Mouse (Mus musculus): ENCODE measurements around the gene Pdk2. TPM values are rescaled to one million over a fixed set of nuclear protein-coding genes. Genes with fewer than 3 reads are reported as not detected.

The Pdk2 gene
- polyA plus RNA-seq, 1 experiment: 167 TPM

- Histone ChIP-seq H3K4me3 (ENCODE audit: low read depth, low read length) (no peak overlapping the region), H3K36me3 (ENCODE audit: control insufficient read depth, insufficient read depth, low read length) (no peaks in the 10 kb centered on the region), H3K27ac (ENCODE audit: insufficient read depth, low read depth, low read length) (no peak overlapping the region), H3K4me1 (ENCODE audit: control insufficient read depth, insufficient read depth, insufficient read length, low read length) (no peaks in the 10 kb centered on the region; the same call in 1 of the 2 replicates), H3K27me3 (ENCODE audit: control insufficient read depth, insufficient read depth, low read length) (no peaks in the 10 kb centered on the region)
- TF ChIP-seq CTCF (IDR thresholded peaks at IDR 0.05; ENCODE audit: extremely low read depth, insufficient read length, insufficient replicate concordance, low read depth, low read length) (no peak), POLR2A (IDR thresholded peaks at IDR 0.05; ENCODE audit: low read depth, low read length) (no peak)
- WGBS: 59% methylated on average over 5 of the region's 5 CpGs
These were observed 43.7 kb upstream of the Pdk2 start for GRCm38 (mm10) chr11:95084811-95085382.

GRCm38 (mm10) chr11:95084175-95084574 lies 43.0 kb upstream of the Pdk2 start:
- no peak overlapping the region for H3K27ac ChIP-seq (ENCODE audit: insufficient read depth, low read depth, low read length)
- TF ChIP-seq CTCF (IDR thresholded peaks at IDR 0.05; ENCODE audit: extremely low read depth, insufficient read length, insufficient replicate concordance, low read depth, low read length) (no peak), POLR2A (IDR thresholded peaks at IDR 0.05; ENCODE audit: low read depth, low read length) (no peak)
- H3K4me1 ChIP-seq (ENCODE audit: control insufficient read depth, insufficient read depth, insufficient read length, low read length): peaks cover 4% of the 10 kb centered on the region; the same call in 1 of the 2 replicates
- H3K36me3 ChIP-seq (ENCODE audit: control insufficient read depth, insufficient read depth, low read length): no peaks in the 10 kb centered on the region
- no peaks in the 10 kb centered on the region for H3K27me3 ChIP-seq (ENCODE audit: control insufficient read depth, insufficient read depth, low read length)
- no peak overlapping the region for H3K4me3 ChIP-seq (ENCODE audit: low read depth, low read length)
- 53% methylated on average over 4 of the region's 4 CpGs for WGBS

GRCm38 (mm10) chr11:95082896-95083295 lies 41.7 kb upstream of the Pdk2 start:
- no peak for TF ChIP-seq POLR2A (IDR thresholded peaks at IDR 0.05; ENCODE audit: low read depth, low read length)
- no peaks in the 10 kb centered on the region for H3K36me3 ChIP-seq (ENCODE audit: control insufficient read depth, insufficient read depth, low read length)
- no peak overlapping the region for H3K4me3 ChIP-seq (ENCODE audit: low read depth, low read length)
- H3K27ac ChIP-seq (ENCODE audit: insufficient read depth, low read depth, low read length): no peak overlapping the region
- no peaks in the 10 kb centered on the region for H3K27me3 ChIP-seq (ENCODE audit: control insufficient read depth, insufficient read depth, low read length)
- 85% methylated on average over 7 of the region's 7 CpGs for WGBS
- H3K4me1 ChIP-seq (ENCODE audit: control insufficient read depth, insufficient read depth, insufficient read length, low read length): peaks cover 11% of the 10 kb centered on the region; the same call in 1 of the 2 replicates

GRCm38 (mm10) chr11:95080783-95081182 lies 39.6 kb upstream of the Pdk2 start:
- Histone ChIP-seq H3K27me3 (ENCODE audit: control insufficient read depth, insufficient read depth, low read length) (no peaks in the 10 kb centered on the region), H3K4me1 (ENCODE audit: control insufficient read depth, insufficient read depth, insufficient read length, low read length) (peaks cover 16% of the 10 kb centered on the region; the same call in 1 of the 2 replicates), H3K27ac (ENCODE audit: insufficient read depth, low read depth, low read length) (no peak overlapping the region), H3K4me3 (ENCODE audit: low read depth, low read length) (no peak overlapping the region), H3K36me3 (ENCODE audit: control insufficient read depth, insufficient read depth, low read length) (no peaks in the 10 kb centered on the region)
- WGBS: 81% methylated on average over 6 of the region's 6 CpGs
- TF ChIP-seq CTCF (IDR thresholded peaks at IDR 0.05; ENCODE audit: extremely low read depth, insufficient read length, insufficient replicate concordance, low read depth, low read length): no peak
- TF ChIP-seq POLR2A (IDR thresholded peaks at IDR 0.05; ENCODE audit: low read depth, low read length): no peak

- Histone ChIP-seq H3K4me3 (ENCODE audit: low read depth, low read length) (no peak overlapping the region), H3K36me3 (ENCODE audit: control insufficient read depth, insufficient read depth, low read length) (no peaks in the 10 kb centered on the region), H3K27me3 (ENCODE audit: control insufficient read depth, insufficient read depth, low read length) (no peaks in the 10 kb centered on the region), H3K27ac (ENCODE audit: insufficient read depth, low read depth, low read length) (no peak overlapping the region), H3K4me1 (ENCODE audit: control insufficient read depth, insufficient read depth, insufficient read length, low read length) (peaks cover 20% of the 10 kb centered on the region; the same call in 1 of the 2 replicates)
- 66% methylated on average over 6 of the region's 6 CpGs for WGBS
- TF ChIP-seq POLR2A (IDR thresholded peaks at IDR 0.05; ENCODE audit: low read depth, low read length): no peak
- no peak for TF ChIP-seq CTCF (IDR thresholded peaks at IDR 0.05; ENCODE audit: extremely low read depth, insufficient read length, insufficient replicate concordance, low read depth, low read length)
These were observed 38.2 kb upstream of the Pdk2 start for GRCm38 (mm10) chr11:95079256-95079875.

GRCm38 (mm10) chr11:95077956-95078355 lies 36.8 kb upstream of the Pdk2 start:
- peak overlapping the region; percentile 41; the same call in 1 of the 2 replicates for H3K27ac ChIP-seq (ENCODE audit: insufficient read depth, low read depth, low read length)
- no peaks in the 10 kb centered on the region for H3K27me3 ChIP-seq (ENCODE audit: control insufficient read depth, insufficient read depth, low read length)
- peak overlapping the region; percentile 5; the same call in 1 of the 2 replicates for H3K4me3 ChIP-seq (ENCODE audit: low read depth, low read length)
- H3K36me3 ChIP-seq (ENCODE audit: control insufficient read depth, insufficient read depth, low read length): no peaks in the 10 kb centered on the region
- WGBS: 16% methylated on average over 7 of the region's 7 CpGs
- H3K4me1 ChIP-seq (ENCODE audit: control insufficient read depth, insufficient read depth, insufficient read length, low read length): peaks cover 26% of the 10 kb centered on the region; the same call in 1 of the 2 replicates
- no peak for TF ChIP-seq POLR2A (IDR thresholded peaks at IDR 0.05; ENCODE audit: low read depth, low read length)
- no peak for TF ChIP-seq CTCF (IDR thresholded peaks at IDR 0.05; ENCODE audit: extremely low read depth, insufficient read length, insufficient replicate concordance, low read depth, low read length)

GRCm38 (mm10) chr11:95076536-95077111 lies 35.5 kb upstream of the Pdk2 start, which contains the start of gene Itga3:
TSS of gene Itga3 (minus strand) at chr11:95076801.
- under 1% methylated on average over 51 of the region's 51 CpGs for whole genome bisulfite sequencing
- H3K27ac ChIP-seq (ENCODE audit: insufficient read depth, low read depth, low read length): peak within 1 kb of the TSS; percentile 99
- no peaks in the 10 kb centered on the region for H3K27me3 ChIP-seq (ENCODE audit: control insufficient read depth, insufficient read depth, low read length)
- H3K4me1 ChIP-seq (ENCODE audit: control insufficient read depth, insufficient read depth, insufficient read length, low read length): peaks cover 36% of the 10 kb centered on the region
- no peaks in the 10 kb centered on the region; the same call in none of the 2 replicates for H3K36me3 ChIP-seq (ENCODE audit: control insufficient read depth, insufficient read depth, low read length)
- peak; percentile 57 for TF ChIP-seq POLR2A (IDR thresholded peaks at IDR 0.05; ENCODE audit: low read depth, low read length)
- TF ChIP-seq CTCF (IDR thresholded peaks at IDR 0.05; ENCODE audit: extremely low read depth, insufficient read length, insufficient replicate concordance, low read depth, low read length): peak; percentile 15; the same call in 1 of the 2 replicates
- peak within 1 kb of the TSS; percentile 88 for H3K4me3 ChIP-seq (ENCODE audit: low read depth, low read length)
